Mouse (Mus musculus): Measurements from ENCODE around the gene Vstm2b.
A peak's percentile ranks its signal among the peaks of the same experiment; 100 is the strongest.

Gene Vstm2b

GRCm38 (mm10) chr7:40898096-40898710 is at the start of gene Vstm2b:
Gene Vstm2b (plus strand): TSS chr7:40898328.
- DNase-seq (ENCODE audit: low read depth, low spot score), result no peak

GRCm38 (mm10) chr7:40856088-40856625 is 42.0 kb upstream of the Vstm2b start:
- no peak for DNase-seq (ENCODE audit: low read depth, low spot score)

GRCm38 (mm10) chr7:40873380-40873990 is 24.6 kb upstream of the Vstm2b start:
- DNase-seq (ENCODE audit: low read depth, low spot score), result no peak

- no peak for DNase-seq (ENCODE audit: low read depth, low spot score)
Measured at GRCm38 (mm10) chr7:40884855-40885489, 13.2 kb upstream of the Vstm2b start.

- DNase-seq (ENCODE audit: low read depth, low spot score), result no peak
Measured at GRCm38 (mm10) chr7:40888358-40888757, 9.8 kb upstream of the Vstm2b start.

GRCm38 (mm10) chr7:40896964-40897363 is 1.2 kb upstream of the Vstm2b start:
- no peak for DNase-seq (ENCODE audit: low read depth, low spot score)

- no peak for DNase-seq (ENCODE audit: low read depth, low spot score)
Measured at GRCm38 (mm10) chr7:40898711-40899375, 715 bp downstream of the Vstm2b start.

GRCm38 (mm10) chr7:40899376-40900265 is 1.5 kb downstream of the Vstm2b start:
- no peak for DNase-seq (ENCODE audit: low read depth, low spot score)

- DNase-seq (ENCODE audit: low read depth, low spot score), result peak; percentile 79
Measured at GRCm38 (mm10) chr7:40901201-40901600, 3.1 kb downstream of the Vstm2b start.

- no peak for DNase-seq (ENCODE audit: low read depth, low spot score)
Measured at GRCm38 (mm10) chr7:40902506-40902905, 4.4 kb downstream of the Vstm2b start.

GRCm38 (mm10) chr7:40906484-40906883 is 8.4 kb downstream of the Vstm2b start:
- DNase-seq (ENCODE audit: low read depth, low spot score), result no peak

- no peak for DNase-seq (ENCODE audit: low read depth, low spot score)
Measured at GRCm38 (mm10) chr7:40916761-40917160, 18.6 kb downstream of the Vstm2b start.

GRCm38 (mm10) chr7:40920118-40920517 is 22.0 kb downstream of the Vstm2b start:
- no peak for DNase-seq (ENCODE audit: low read depth, low spot score)

- no peak for DNase-seq (ENCODE audit: low read depth, low spot score)
Measured at GRCm38 (mm10) chr7:40921281-40921680, 23.2 kb downstream of the Vstm2b start.

GRCm38 (mm10) chr7:40922871-40923270 is 24.7 kb downstream of the Vstm2b start:
- no peak for DNase-seq (ENCODE audit: low read depth, low spot score)

GRCm38 (mm10) chr7:40928391-40928790 is 30.3 kb downstream of the Vstm2b start:
- DNase-seq (ENCODE audit: low read depth, low spot score), result no peak

GRCm38 (mm10) chr7:40936617-40937212 is 38.6 kb downstream of the Vstm2b start:
- no peak for DNase-seq (ENCODE audit: low read depth, low spot score)

- DNase-seq (ENCODE audit: low read depth, low spot score), result no peak
Measured at GRCm38 (mm10) chr7:40939371-40939770, 41.2 kb downstream of the Vstm2b start.

GRCm38 (mm10) chr7:40942233-40942935 is 44.3 kb downstream of the Vstm2b start:
- DNase-seq (ENCODE audit: low read depth, low spot score), result peak; percentile 26
